Mouse (Mus musculus) bone marrow, adult 2 months (tissue): ENCODE data around the gene Pcsk6.

ENCODE experiments used
- CTCF ChIP-seq: fragments of 200-500 bp; IDR thresholded peaks from 2 replicates; pipeline ENCODE4 v1.5.1; 2011; ENCODE audit warnings: low read length, control low read depth; ENCODE audit not compliant: control insufficient read depth, insufficient read depth
- POLR2A ChIP-seq: fragments of 200-500 bp; IDR thresholded peaks from 2 replicates; pipeline ENCODE4 v1.6.1; 2011; ENCODE audit warnings: low read depth, mild to moderate bottlenecking, control low read depth, low read length, borderline replicate concordance; ENCODE audit not compliant: control insufficient read depth

DNA sequence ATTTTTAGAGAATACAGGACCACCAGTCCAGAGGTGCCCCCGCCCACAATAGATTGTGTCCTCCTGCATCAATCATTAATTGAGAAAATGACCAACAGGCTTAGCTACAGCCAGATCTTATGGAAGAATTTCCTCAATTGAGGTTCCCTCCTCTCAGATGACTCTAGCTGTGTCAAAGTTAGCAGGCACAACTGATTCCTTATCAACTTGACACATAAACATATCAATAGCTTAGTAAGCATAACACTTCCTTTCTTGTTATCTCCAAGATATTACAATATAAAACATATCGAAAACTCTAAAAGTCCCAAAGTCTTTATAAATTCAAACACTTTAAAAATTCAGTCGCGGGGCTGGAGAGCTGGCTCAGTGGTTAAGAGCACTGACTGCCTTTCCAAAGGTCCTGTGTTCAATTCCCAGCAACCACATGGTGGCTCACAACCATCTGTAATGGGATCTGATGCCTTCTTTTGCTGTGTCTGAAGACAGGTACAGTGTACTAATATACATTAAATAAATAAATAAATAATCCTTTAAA is 192.5 kb downstream of the Pcsk6 start:
- TF ChIP-seq POLR2A (no peak), CTCF (no peak)
